Mouse (Mus musculus): ENCODE data around the gene Acbd6.

Acbd6 gene

DNA sequence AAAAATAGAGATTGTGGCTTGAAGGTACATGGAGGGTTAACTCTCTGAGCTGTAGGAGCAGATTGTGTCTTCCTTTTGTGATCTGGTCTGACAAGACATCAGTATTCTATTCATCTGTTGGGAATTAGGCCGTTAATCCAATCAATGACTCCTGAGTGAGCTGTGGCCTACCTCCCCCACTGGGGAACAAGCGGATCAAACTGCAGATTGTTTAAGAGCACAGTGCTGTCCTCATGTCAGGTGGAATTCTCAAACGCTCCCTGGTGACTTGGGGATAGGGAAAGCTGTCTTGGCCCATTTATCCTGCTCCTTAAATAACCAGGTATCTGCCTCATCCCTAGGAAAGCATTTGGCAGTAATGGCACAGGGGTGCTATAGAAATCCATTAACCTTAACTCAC is 97.0 kb downstream of the Acbd6 start:
- DNase-seq, result no peak

DNA sequence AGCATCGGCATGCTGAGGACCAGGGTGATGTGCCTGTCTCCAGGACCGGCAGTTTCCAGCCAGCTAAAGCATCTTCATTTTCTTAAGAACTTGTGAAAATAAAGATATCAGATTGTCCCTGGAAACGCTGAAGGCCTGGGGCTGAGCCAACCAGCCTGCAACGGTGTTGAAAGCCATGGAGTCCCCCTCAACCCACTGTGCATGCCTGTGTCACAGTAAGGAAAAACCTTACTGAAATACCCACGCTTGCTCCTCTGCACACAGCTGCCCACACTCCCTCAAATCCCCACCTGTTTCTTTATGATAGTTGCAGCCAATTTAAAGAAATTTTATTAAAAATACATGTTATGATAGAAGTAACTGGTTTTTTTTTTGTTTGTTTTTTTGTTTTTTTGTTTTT is 98.4 kb downstream of the Acbd6 start:
- DNase-seq, result no peak

DNA sequence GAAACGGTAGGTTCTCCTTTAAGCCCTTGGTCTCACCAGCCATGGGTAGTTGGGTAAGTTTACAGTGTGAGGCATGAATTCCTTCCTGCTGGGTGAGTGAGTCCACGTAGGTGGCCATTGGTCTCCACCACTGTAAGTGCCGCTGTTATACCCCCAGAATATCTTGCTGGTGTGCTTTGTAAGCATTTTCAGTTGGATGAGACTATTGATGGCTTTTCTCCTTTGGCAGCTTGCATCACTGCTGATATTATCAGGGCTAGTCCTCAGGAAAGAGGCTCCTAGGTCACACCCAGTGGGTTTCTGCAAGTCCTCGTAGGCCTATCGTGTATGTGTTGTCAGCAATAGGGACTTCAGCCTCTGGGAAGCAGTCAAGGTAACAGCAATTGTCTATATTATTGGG is 106.1 kb downstream of the Acbd6 start:
- DNase-seq, result no peak

DNA sequence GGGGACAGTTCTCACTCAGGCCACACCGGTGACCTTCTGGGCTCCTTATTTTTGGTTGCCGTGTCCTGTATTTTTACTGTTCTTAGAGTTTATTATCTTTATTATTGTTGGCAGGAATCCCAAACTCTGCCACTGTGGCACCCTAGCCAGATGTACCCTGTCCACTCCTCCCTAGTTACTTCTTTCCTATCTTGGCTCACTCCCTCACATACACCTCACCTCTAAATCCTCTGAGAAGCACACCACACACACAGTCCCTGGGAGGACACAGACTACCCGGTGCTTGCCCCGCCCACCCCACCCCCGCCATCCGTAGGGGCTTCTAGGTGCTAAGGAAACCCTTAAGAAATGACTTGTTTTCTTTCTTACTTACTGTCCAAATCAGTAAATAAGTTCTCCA is 117.7 kb downstream of the Acbd6 start:
- DNase-seq, result no peak

DNA sequence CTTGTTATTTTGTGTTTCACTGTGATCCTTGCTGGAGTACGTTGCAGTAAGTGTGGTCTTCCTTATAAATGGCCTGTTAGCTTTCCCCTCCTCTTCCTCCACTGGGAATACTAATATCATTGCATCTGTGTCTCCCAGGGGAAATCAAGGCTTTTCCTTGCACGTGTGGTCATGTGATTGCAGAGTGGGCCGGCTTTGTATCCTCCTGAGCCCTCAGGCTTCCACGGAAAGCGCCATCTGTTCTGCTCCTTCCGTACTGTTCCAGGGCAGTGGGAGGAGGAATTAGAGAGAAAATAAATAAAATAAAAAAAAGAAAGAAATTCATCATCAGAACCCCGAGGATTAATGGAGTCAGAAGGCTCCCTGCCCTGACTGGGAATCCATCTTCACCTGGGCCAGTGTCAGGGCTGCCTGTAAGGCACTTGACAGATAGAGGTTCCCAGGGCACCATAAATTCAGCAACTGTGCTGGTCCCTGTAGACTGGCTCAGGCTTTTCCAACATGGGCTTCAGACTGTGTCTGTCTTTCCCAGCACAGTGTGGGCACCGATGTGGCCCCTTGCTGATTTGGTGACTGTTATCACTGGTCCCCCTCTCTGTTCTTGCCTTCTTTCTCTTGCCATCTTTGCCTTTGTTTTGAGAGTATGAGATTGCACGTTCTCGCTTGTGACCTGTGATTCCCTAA is 123.3 kb downstream of the Acbd6 start:
- no peak for DNase-seq

DNA sequence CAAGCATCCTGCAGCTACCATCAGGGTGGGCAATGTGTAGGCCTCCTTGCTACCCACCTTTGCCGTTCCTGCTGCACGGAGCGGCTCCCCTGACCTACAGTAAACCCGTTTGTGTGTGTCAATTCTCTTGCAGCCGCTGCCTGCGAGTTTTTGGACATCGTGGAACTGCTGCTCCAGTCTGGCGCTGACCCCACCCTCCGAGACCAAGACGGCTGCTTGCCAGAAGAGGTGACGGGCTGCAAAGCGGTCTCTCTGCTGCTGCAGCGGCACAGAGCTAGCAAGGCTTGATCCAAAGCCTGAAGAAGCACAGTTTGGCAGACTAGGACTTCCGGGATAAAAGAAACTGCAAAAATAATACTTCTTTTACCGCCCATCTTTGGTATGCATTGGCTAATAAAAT is 128.9 kb downstream of the Acbd6 start:
- no peak for DNase-seq

DNA sequence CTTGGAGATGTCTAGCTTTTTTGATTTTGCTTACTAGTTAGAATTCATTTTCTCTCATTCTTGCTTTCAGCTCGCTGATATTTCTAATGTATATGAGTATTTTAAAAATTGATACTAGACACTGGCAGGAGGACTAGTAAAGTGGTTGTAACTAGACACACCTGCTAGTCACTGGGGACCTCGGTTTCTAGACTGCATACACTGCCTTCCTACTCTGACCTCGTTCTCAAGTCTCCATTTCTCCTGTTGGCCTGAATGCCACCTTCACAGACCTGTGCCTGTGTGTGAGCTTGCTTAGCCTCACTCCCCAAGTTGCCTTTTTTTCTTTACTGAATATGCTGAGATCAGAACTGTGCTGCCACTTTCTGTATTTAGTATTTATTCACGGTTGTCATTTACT is 131.2 kb downstream of the Acbd6 start:
- no peak for DNase-seq

DNA sequence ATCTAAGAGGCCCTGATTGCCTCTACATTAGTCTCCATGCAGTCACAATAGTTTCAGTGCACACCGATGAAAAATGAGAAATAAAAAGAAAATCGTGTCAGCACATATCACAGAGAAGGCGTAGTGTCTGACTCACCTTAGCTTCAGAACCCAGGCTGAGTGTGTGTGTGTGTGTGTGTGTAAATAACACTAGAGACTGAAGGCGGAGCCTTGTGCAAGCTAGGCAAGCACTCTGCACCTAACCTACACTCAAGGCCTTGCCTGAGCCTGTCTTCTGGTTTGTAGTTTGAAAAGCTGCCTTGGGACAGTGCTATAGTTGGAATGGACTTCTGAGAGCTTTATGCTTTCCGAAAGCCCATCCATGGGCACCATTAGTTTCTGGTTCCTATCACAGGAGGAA is 131.6 kb downstream of the Acbd6 start:
- no peak for DNase-seq

DNA sequence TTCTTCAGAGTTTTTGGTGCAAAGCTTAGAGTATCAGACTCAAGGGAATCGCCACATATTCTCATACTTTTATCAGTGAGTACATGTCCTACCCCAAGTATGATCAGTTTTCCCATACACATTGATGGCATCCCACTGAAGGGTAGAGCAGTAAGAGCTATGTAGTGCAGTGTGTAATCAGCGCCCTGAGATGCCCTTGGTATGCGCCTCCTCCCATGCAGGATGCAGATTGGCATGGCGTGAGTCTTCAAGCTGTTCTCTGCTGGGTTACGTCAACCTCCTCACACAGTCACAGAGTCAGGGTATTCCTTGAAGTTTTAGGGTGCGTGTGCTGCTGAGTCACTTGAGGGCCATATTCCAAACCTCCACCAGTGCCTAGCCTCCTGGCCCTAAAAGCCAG is 134.3 kb downstream of the Acbd6 start:
- no peak for DNase-seq

DNA sequence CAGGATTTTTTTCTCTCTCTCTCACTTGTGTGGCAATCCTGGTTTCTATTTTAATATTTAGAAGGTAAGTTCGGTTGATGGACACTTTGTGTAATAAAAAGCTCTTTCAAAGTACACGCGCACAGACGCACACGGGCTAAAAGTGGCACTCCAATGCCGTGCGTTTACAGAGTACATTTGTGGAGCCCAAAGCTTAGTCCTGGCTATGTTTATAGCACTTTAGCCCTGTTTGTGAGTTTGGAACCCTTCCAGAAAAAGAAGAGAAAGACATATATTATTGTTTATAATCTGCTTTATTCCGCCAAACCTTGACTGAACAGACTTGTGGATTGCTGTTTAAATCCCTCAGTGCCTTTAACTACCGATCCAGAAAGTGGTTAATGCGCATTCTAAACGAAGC is 135.1 kb downstream of the Acbd6 start:
- DNase-seq, result no peak

DNA sequence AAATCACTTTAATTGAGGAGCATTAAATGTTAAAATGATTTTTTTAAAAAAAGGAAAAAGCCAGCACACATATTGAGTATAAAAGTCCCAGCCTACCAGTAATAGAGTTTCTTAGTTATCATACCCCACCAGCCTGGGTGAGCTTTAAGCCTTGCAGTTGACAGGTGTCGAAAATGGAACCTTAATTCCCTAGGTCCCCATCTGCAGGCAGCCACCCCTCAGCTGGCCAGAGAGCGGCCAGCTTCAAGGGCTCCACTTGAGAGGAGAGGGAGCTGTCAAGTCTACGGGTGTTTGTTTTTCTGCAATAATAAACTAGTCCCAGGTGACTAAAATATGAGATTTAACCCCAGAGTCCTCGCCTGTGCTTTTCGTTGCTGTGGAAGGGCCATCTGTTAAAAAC is 135.5 kb downstream of the Acbd6 start:
- no peak for DNase-seq

DNA sequence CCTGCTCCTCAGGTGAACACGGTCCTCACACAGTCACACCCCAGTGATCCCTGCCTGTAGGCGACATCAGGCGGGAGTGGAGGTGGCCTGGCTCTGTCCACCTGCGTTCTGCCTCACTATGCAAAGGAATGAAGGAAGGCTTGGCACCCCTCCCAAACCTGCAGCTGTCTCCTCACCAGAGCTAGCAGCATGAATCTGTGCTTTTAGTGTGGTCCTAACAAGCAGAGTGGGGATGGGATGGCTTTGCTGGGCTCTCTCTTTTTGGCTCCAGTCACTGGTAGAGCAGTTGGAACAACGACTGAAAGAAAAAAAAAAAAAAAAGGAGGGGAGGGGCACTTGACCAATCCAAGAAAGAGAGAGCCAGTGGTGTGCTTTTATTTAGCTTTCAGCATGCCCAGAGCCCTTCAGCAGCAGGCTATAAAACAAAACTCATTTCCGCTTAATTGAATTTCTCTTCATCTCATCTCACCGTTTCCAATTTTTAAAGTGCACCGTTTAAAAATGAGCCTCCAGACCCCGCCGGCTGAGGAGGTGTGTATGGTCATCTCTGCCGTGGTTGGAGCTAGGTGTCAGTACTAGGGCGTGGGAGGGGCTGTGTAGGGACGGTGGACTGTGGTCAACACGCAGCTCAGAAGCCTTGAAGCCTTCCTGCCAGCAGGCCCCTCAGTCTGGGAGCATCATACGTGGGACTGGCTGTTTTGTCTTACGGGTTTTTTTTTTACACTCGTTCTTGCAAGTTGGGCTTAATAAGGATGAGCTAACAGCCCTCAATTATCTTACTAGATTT is 140.6 kb downstream of the Acbd6 start:
- DNase-seq, result no peak

DNA sequence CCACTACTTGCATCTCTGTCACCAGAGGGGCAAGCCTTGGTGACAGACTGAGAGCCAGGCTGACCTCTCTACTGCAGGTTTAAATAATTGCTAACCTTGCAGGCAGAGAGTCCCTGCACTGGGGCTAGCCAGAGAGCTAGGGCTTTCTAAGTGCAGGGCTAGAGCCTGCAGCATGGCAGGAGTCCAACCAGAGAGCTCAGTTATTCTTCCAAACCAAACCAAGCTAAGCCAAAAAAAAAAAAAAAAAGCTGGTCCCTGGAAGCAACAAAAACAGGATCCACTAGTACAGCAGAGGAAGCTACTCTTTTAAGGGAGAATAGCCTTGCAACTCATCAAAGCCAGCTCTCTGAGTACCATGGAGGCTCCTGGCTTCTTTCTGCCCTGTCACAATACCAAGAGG is 143.0 kb downstream of the Acbd6 start:
- no peak for DNase-seq

DNA sequence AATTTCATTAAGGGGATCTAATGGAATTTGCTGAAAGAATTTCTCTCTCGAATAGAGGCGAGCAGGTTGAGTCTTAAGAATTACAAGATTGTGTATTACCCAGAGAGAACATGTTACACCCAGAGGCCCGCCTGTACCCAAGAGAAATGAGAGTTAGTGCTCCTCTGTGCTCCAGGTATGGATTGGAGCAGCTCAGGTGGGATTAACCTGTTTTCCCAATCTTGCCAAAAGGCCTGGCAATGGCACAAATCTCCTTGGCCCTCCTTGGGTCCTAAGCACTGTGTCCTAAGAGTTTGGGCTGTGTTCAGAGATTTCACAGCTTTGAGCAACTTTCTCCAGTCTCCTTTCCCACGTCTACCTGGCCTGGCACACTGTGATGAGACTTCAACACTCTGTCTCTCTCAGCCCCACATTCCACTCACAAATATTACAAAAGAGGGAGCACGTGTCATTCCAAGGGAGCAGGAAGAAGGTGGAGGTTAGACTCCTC is 145.3 kb downstream of the Acbd6 start:
- no peak for DNase-seq

DNA sequence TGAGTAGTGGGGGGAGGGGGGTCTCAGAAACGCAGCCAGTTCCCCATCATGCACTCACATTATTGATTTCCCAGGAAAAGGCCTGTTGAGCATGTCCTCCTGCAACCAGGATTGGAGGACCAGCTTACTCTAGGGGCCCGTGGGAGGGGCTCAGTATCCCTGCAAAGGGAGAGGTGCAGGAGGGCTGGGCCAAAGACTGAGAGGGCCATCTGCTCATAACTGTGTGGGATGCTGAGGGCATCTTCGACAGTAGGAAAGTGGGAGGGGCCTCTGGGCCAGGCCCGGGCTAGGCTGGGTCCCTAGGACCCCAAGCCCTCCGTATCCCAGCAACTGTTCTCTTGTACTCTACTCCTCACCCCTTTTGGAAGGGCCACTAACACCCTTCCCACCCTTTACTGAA is 146.3 kb downstream of the Acbd6 start:
- DNase-seq, result no peak

DNA sequence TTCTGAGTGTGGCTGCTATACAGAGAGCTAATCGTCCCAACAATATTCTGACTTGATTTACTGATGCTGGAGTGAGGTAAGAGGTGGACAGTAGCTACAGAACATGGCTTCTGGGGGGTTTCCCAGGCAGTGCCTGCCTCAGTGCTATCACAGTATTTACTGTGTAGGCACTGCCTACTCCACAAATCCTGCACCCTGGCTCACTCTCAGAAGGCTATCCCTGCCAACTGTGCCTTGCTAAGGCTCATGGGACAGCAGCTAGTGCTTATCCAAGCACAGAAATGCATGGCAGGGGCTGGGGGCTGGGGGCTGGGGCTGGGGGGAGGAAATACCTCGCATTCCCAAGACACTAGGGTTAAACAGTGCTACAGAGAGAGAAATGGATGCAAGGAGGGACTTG is 155.4 kb downstream of the Acbd6 start:
- no peak for DNase-seq

DNA sequence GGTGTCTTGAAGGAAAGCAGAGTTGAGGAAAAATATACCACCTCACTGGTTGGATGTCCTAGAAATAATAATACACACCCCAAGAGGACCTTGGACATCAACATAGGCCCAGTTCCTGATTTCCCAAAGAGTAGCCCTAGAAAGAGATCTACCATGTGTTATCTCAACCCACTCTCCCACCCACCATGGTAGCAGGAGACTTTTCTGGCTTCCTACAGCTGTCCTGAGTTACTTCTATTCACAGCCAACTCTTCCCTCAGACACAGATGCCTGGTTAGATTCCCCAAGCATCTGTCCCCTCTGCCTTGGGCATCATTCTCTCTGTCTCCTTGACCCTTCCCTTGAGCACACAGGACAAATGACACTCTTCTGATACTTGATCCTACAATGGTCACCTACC is 157.4 kb downstream of the Acbd6 start:
- no peak for DNase-seq

DNA sequence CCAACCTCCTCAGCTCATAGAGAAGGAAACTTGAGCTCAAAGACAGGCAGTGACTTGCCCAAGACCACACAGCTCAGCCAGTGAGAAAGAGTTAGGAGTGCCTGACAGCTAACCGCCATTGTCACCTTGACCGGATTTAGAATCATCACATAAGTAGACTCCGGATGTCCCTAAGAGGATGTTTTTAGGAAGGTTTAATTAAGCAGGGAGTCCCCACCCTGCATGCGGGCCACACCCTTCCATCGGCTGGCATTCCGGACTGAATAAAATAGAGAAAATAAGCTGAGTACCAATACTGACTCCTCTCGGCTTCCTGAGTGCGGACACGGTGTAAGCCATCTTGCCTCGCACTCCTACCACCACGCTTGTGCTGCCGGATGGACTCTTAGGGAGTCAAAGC is 159.4 kb downstream of the Acbd6 start:
- DNase-seq, result no peak

DNA sequence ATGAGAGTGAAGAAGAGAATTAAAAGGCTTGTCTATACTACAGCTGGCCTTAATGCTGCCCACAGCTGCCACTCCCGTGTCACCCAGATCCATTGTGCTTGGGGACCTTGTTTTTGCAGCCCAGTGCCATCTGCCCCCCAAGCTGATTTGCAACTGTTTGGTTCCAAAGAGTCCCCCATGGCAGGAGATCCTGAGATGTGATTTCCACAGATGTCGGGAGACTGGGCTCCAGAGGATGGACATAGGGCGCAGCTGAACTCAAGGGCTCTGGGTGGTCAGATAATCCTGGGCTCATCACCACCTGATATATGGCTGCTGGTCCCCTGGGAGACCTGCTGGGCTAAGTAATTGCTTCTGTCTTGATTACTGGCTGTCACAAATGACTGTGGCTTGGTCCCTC is 160.9 kb downstream of the Acbd6 start:
- no peak for DNase-seq

DNA sequence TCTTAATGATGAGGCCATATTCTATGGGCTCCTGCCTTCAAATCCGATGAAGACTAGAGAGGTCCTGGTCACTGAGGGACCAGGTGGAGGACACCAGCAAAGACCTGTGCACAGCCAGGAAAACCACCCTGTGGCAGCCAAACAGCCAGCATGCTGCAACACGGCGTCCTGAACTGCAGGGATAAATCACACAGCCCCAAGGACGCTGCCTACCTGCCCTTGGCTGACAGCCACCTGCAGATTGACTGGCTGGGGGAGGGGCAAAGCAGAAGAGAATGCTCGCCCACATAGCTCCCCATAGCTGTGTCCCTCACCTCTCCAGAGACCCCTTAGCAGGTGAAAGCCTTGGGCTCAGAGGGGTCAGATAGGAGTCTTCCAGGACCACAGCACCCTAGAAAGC is 162.1 kb downstream of the Acbd6 start:
- DNase-seq, result no peak

DNA sequence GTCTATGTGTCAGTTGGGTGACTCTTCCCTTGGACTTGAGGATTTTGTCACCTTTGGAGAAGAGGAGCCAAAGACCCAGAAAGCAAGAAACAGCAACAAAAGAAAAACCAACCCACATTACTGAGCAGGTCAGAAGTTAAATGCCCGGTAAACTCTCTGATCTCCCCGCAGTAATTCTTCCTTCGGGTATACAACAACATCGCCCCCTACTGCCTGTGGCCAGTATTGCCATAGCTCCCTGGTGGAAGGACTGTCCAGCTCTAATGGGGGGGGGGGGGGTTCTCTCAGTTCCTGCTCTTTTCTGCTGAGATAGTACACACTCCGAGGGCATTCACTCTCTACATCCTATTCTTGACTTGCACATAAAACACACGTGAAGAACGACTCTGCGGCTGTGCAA is 163.5 kb downstream of the Acbd6 start:
- DNase-seq, result peak; percentile 32

DNA sequence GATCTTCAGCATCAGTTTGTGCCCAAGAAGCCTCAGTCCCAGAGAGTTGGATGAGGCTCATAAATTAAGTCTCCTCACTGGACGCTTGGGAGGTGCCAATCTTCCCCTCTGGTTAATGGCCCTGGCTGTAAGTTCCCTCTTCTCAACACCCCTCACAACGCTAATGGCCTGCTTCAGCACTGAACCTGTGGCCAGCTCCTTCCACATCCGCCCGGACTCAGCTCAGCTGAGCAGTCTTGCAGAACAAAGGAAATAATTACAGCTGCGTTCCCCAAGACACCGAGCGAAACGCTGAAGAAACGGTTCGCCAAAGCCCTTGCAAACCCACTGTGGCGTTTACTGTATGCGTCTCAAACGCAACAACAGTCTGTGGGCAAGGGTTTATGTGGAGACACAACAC is 164.3 kb downstream of the Acbd6 start:
- peak; percentile 53 for DNase-seq

DNA sequence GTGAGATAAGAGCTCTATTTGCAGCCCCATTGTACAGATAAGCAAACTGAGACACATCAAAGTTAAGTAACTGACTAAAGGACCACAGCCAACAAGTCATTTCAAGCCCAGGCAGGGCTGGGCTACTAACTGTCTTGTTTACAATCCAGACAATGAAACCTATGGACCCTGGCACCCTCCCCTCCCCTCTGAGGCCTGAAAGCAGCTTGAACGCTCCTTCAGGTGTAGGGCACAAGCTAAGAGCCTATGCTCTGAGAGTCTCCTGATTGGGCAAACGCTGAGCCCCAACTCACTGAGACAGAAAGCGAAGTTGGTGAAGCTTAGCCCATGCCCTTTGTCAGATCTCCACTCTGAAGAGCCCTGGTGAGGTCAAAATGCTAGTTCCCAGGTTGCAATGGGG is 166.4 kb downstream of the Acbd6 start:
- no peak for DNase-seq

DNA sequence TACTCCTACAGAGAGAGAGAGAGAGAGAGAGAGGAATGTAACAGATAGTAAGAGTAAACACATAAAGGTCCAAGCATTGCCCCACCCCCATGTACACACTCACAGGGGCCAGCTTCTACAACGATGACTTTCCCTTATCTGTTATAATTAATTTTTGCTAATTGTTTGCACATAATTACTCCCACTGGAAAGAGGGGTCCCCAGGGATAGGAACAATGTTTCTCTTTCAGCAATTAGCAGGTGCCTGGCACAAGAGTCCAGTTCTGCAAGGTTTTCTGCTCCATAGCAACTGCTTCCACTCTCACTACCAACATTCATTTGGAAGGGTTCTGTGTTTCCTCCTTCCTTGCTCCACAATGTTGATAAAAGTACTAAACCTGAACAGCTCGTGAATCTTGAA is 168.0 kb downstream of the Acbd6 start:
- DNase-seq, result no peak

DNA sequence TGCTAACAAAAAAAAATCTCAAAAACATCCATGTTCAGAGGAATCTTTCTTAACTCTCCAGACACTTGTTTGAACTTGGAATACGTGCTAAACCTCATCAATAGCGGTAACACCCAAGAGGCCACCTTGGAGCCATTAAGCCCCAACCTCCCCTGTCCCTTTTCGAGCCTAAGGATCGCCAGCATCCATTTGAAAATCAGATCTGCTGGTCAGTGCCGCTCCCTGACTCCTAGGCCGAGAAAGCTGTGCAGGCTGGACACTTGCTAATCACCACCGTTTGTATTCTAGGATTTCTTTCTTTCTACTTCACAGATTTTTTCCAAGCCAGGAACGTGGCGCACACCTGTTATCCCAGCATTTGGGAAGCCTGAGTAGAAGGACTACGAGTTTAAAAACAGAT is 169.9 kb downstream of the Acbd6 start:
- DNase-seq, result no peak
